In the genomic region with DNA sequence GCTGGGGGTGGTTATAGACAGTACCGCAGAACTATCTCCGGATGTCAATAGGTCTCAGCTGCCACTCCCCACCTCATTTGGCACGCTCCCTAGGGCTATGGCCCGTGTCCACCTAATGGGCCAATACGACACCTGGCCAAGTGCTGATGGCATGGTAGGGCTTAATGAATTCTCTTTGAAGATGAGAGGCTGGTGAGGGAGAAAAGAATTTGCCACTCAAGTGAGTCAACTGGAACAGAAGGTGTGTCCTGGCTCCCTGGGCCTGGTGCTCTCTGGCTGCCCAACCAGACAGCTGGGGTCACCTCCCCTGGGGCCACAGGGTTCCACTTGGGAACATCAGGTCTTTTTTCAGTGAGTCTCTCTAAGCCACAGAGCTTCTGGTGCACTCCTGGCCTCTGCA, we compare ENCODE assay signal across 14 mouse cellular contexts.
A peak's percentile ranks its signal among the peaks of the same experiment; 100 is the strongest.
DNase-seq lines count a peak whose midpoint lies in the region; ATAC-seq lines count a peak whose summit lies in the region.
"Had no signal": no experiment of that assay in that cellular context is flagged by ENCODE, and none has a peak within 500 bp of the region (broad histone marks: within the 10 kb centered on the region; RNA-seq: fewer than 3 reads in every experiment).

No protein-coding gene starts in this region.

- peaks cover 3% of the 10 kb centered on the region; the same call in 1 of the 2 replicates for H3K4me1 ChIP-seq in embryonic facial prominence, embryonic 11.5 days (ENCODE audit: control insufficient read depth, insufficient read depth, low read length)
- H3K4me1 ChIP-seq: midbrain, embryonic 15.5 days had no signal

- peak; percentile 62; the same call in 1 of the 2 replicates for ATAC-seq in embryonic facial prominence, embryonic 11.5 days (replicated peaks; ENCODE audit: insufficient number of reproducible peaks, low FRiP score, low TSS enrichment, low read depth)
- ATAC-seq: forebrain, embryonic 14.5 days; hindbrain, embryonic 16.5 days; midbrain, embryonic 15.5 days had no signal

- WGBS in embryonic facial prominence, embryonic 11.5 days = 50% methylated on average over 5 of the region's 5 CpGs

- H3K9ac ChIP-seq in embryonic facial prominence, embryonic 11.5 days (replicated peaks; ENCODE audit: low read length) = no peak overlapping the region
- H3K9ac ChIP-seq: heart, embryonic 12.5 days; midbrain, embryonic 15.5 days had no signal

- H3K4me3 ChIP-seq in embryonic facial prominence, embryonic 11.5 days (ENCODE audit: low read depth, low read length) = no peak overlapping the region
- H3K4me3 ChIP-seq: heart, embryonic 12.5 days; midbrain, embryonic 15.5 days had no signal

- DNase-seq in left cerebral cortex, postnatal 4 days = peak; percentile 20
- no peak for DNase-seq in left cerebral cortex, adult 8-10 months (ENCODE audit: low spot score in 2 of 2)
- DNase-seq in embryonic facial prominence, embryonic 11.5 days (ENCODE audit: low spot score) = peak; percentile 46
- peak; percentile 66 for DNase-seq in kidney, adult 9 months
- peak; percentile 13 for DNase-seq in lung, postnatal 10 days
- no peak for DNase-seq in thymus, postnatal 25 days
- DNase-seq in layer of hippocampus, adult 9-10 months (ENCODE audit: low spot score) = no peak
- no peak for DNase-seq in spleen, adult 12 weeks (ENCODE audit: low spot score)
- DNase-seq: spleen, adult 18-20 months had no signal

- H3K4me2 ChIP-seq in embryonic facial prominence, embryonic 11.5 days (ENCODE audit: low read depth, low read length) = no peak overlapping the region
- H3K4me2 ChIP-seq: heart, embryonic 12.5 days; liver, embryonic 11.5 days; midbrain, embryonic 15.5 days had no signal

- no peaks in the 10 kb centered on the region for H3K27me3 ChIP-seq in embryonic facial prominence, embryonic 11.5 days (ENCODE audit: control insufficient read depth, insufficient read depth, low read length)
- H3K27me3 ChIP-seq: heart, embryonic 12.5 days; midbrain, embryonic 15.5 days had no signal

- H3K36me3 ChIP-seq in embryonic facial prominence, embryonic 11.5 days (replicated peaks; ENCODE audit: control insufficient read depth, insufficient read depth, low read depth, low read length) = no peaks in the 10 kb centered on the region
- H3K36me3 ChIP-seq: heart, embryonic 12.5 days; midbrain, embryonic 15.5 days had no signal

- no peak overlapping the region for H3K27ac ChIP-seq in embryonic facial prominence, embryonic 11.5 days (replicated peaks; ENCODE audit: low read depth, low read length)
- H3K27ac ChIP-seq: midbrain, embryonic 15.5 days had no signal

- intact Hi-C loops in left cerebral cortex, postnatal 4 days (cut with DNase I) = no loop called here

- H3K9me3 ChIP-seq in embryonic facial prominence, embryonic 11.5 days (replicated peaks; ENCODE audit: control insufficient read depth, low read length) = no peaks in the 10 kb centered on the region
- H3K9me3 ChIP-seq: heart, embryonic 12.5 days; midbrain, embryonic 15.5 days had no signal

Comparison
In these comparisons a context has a peak if more than half of its experiments do, and no peak if none do; other contexts are left out.
1. DNase-seq: peak in left cerebral cortex, postnatal 4 days (single experiment), embryonic facial prominence, embryonic 11.5 days (single experiment), kidney, adult 9 months (single experiment) and lung, postnatal 10 days (single experiment); none in left cerebral cortex, adult 8-10 months (0 of 2), thymus, postnatal 25 days (single experiment), layer of hippocampus, adult 9-10 months (single experiment) and spleen, adult 12 weeks (single experiment).